Mouse (Mus musculus) cerebellum, adult 2 months (tissue): ENCODE measurements at regions not wholly inside any gene's neighbourhood (a gene's known extent, or its start where the extent isn't known, plus 50 kb on each side); places are given as distances from the start of the nearest gene placed in this dataset.

Experiments
- CTCF ChIP-seq: fragments of 200-500 bp; IDR thresholded peaks from 2 replicates; pipeline ENCODE4 v1.5.1; 2011; ENCODE audit warnings: low read depth, mild to moderate bottlenecking, control low read depth, low read length, moderate library complexity, borderline replicate concordance; ENCODE audit not compliant: insufficient read depth
- POLR2A ChIP-seq: fragments of 200-500 bp; IDR thresholded peaks from 2 replicates; pipeline ENCODE4 v1.6.1; 2011; ENCODE audit warnings: low read length, control low read depth, borderline replicate concordance; ENCODE audit not compliant: insufficient read depth

DNA sequence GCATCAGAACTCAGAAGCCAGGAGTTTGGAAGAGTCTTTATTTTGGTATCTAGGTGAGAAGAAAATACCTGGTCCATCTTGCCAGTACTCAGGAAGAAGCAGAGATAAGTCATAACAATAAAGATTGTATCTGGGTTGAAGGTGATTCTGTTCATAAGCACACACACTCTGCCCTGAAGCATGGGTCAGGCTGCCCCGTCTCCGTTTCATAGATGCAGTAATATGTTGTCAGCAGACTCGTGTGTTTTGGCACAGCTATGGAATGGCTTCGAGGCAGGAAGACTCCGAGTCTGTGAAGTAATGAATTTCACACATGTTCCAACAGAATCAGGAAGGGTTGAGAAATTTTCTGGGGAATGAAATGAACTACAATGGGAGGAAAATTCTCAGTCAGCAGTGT lies 247.7 kb downstream of the Hivep2 start:
- TF ChIP-seq POLR2A (no peak), CTCF (no peak)
